18 mouse cellular contexts compared by ENCODE assay signal in the genomic region with DNA sequence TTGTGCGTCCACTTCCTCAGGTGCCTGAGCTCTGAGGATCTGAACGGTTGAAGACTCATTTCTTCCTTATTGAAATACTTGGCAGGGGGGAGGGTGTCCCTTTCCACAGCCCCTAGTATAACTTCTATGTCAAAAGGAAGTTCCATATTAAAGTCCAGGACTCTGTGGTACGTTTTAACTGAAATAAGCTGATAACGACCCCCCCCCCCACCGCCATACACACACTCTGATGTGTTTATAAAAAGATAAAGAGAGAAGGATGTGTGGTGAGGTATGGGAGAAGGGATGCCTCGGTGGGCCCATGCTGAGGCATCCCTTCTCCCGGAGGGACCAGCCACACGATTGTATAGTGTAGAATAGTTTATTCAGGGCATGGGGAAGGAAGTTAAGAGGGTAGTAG. TPM values are rescaled to one million over a fixed set of nuclear protein-coding genes. Genes with fewer than 3 reads are reported as not detected.
DNase-seq lines count a peak whose midpoint lies in the region; ATAC-seq lines count a peak whose summit lies in the region.
"Had no signal": no experiment of that assay in that cellular context is flagged by ENCODE, and none has a peak within 500 bp of the region (broad histone marks: within the 10 kb centered on the region; RNA-seq: fewer than 3 reads in every experiment).

No protein-coding gene starts in this region.

- no peaks in the 10 kb centered on the region for H3K36me3 ChIP-seq in forebrain, embryonic 10.5 days (replicated peaks)
- no peaks in the 10 kb centered on the region for H3K36me3 ChIP-seq in forebrain, embryonic 12.5 days (replicated peaks)
- H3K36me3 ChIP-seq in liver, embryonic 11.5 days (ENCODE audit: control insufficient read depth, insufficient read depth, low read length), result no peaks in the 10 kb centered on the region
- H3K36me3 ChIP-seq in liver, embryonic 13.5 days, result no peaks in the 10 kb centered on the region
- H3K36me3 ChIP-seq: embryonic facial prominence, embryonic 12.5 days; hindbrain, embryonic 15.5 days; neural tube, embryonic 13.5 days had no signal

- DNase-seq in forebrain, embryonic 10.5 days (ENCODE audit: extremely low spot score, low spot score), result no peak
- DNase-seq in liver, embryonic 11.5 days (ENCODE audit: low spot score), result no peak
- no peak for DNase-seq in liver
- DNase-seq in MEL-GATA-1-ER (ENCODE audit: extremely low read depth, low read depth), result peak; percentile 38
- no peak for DNase-seq in liver, embryonic 13.5 days
- no peak for DNase-seq in right cerebral cortex, postnatal 25 days
- DNase-seq in frontal cortex, postnatal 25 days (ENCODE audit: low spot score in 2 of 2), result no peak
- DNase-seq: cerebellum, postnatal 36 days; gastrocnemius, postnatal 36 days; kidney, adult 18-20 months; right cerebral cortex, postnatal 4 days had no signal

- peaks cover 15% of the 10 kb centered on the region for H3K4me1 ChIP-seq in forebrain, embryonic 10.5 days
- H3K4me1 ChIP-seq in forebrain, embryonic 12.5 days, result no peaks in the 10 kb centered on the region
- peaks cover 4% of the 10 kb centered on the region; the same call in 1 of the 2 replicates for H3K4me1 ChIP-seq in liver, embryonic 11.5 days (replicated peaks; ENCODE audit: control insufficient read depth, insufficient read depth, low read length)
- H3K4me1 ChIP-seq in liver, embryonic 13.5 days (replicated peaks), result peaks cover 19% of the 10 kb centered on the region

- 73% methylated on average over 8 of the region's 8 CpGs for WGBS in forebrain, embryonic 10.5 days
- 70% methylated on average over 8 of the region's 8 CpGs for WGBS in forebrain, embryonic 12.5 days
- WGBS in liver, embryonic 11.5 days, result 37% methylated on average over 8 of the region's 8 CpGs
- 26% methylated on average over 8 of the region's 8 CpGs for WGBS in liver, embryonic 13.5 days (ENCODE audit: insufficient replicate concordance)

- H3K9me3 ChIP-seq in forebrain, embryonic 10.5 days, result no peaks in the 10 kb centered on the region
- H3K9me3 ChIP-seq in forebrain, embryonic 12.5 days, result no peaks in the 10 kb centered on the region
- H3K9me3 ChIP-seq in liver, embryonic 11.5 days (ENCODE audit: control insufficient read depth, low read length), result no peaks in the 10 kb centered on the region
- H3K9me3 ChIP-seq in liver, embryonic 13.5 days (replicated peaks), result no peaks in the 10 kb centered on the region
- H3K9me3 ChIP-seq: embryonic facial prominence, embryonic 12.5 days; hindbrain, embryonic 15.5 days; neural tube, embryonic 13.5 days had no signal

- H3K27ac ChIP-seq in forebrain, embryonic 10.5 days, result peak overlapping the region; percentile 62; the same call in 1 of the 2 replicates
- no peak overlapping the region for H3K27ac ChIP-seq in forebrain, embryonic 12.5 days
- no peak overlapping the region for H3K27ac ChIP-seq in liver, embryonic 11.5 days (ENCODE audit: low read depth, low read length)
- H3K27ac ChIP-seq in liver, embryonic 13.5 days, result no peak overlapping the region
- H3K27ac ChIP-seq: embryonic facial prominence, embryonic 12.5 days; hindbrain, embryonic 15.5 days; neural tube, embryonic 13.5 days had no signal

- H3K4me2 ChIP-seq in forebrain, embryonic 12.5 days, result no peak overlapping the region
- peak overlapping the region; percentile 62 for H3K4me2 ChIP-seq in liver, embryonic 11.5 days
- H3K4me2 ChIP-seq in liver, embryonic 13.5 days, result peak overlapping the region; percentile 59

- H3K27me3 ChIP-seq in forebrain, embryonic 10.5 days (ENCODE audit: poor library complexity, severe bottlenecking), result no peaks in the 10 kb centered on the region
- no peaks in the 10 kb centered on the region for H3K27me3 ChIP-seq in forebrain, embryonic 12.5 days
- H3K27me3 ChIP-seq in liver, embryonic 11.5 days (replicated peaks; ENCODE audit: control insufficient read depth, insufficient read depth, low read length), result no peaks in the 10 kb centered on the region
- H3K27me3 ChIP-seq in liver, embryonic 13.5 days, result no peaks in the 10 kb centered on the region
- H3K27me3 ChIP-seq: neural tube, embryonic 13.5 days had no signal

- H3K9ac ChIP-seq in forebrain, embryonic 12.5 days, result no peak overlapping the region
- no peak overlapping the region for H3K9ac ChIP-seq in liver, embryonic 11.5 days (ENCODE audit: low read depth, low read length)
- H3K9ac ChIP-seq in liver, embryonic 13.5 days, result no peak overlapping the region
- H3K9ac ChIP-seq: embryonic facial prominence, embryonic 12.5 days; hindbrain, embryonic 15.5 days; neural tube, embryonic 13.5 days had no signal

- ATAC-seq in forebrain, embryonic 12.5 days (ENCODE audit: low FRiP score), result no peak
- no peak for ATAC-seq in liver, embryonic 11.5 days (replicated peaks; ENCODE audit: low FRiP score)
- ATAC-seq in liver, embryonic 13.5 days (ENCODE audit: low read depth), result peak; percentile 20; the same call in 1 of the 2 replicates

- peak overlapping the region; percentile 43; the same call in 1 of the 2 replicates for H3K4me3 ChIP-seq in forebrain, embryonic 10.5 days
- H3K4me3 ChIP-seq in forebrain, embryonic 12.5 days (replicated peaks), result no peak overlapping the region
- H3K4me3 ChIP-seq in liver, embryonic 11.5 days (ENCODE audit: low read depth, low read length), result no peak overlapping the region
- peak overlapping the region; percentile 42; the same call in 1 of the 2 replicates for H3K4me3 ChIP-seq in liver, embryonic 13.5 days (replicated peaks)
- H3K4me3 ChIP-seq: hindbrain, embryonic 15.5 days had no signal

RNA-seq across cellular contexts. Expression of gene Cldn14, which starts 34.4 kb away (rescaled TPM):
- polyA plus RNA-seq in forebrain, embryonic 10.5 days (2016; fragmentation: Nextera tagmentation; extraction: Ambion mirVana), result not detected in 2 replicates
- polyA plus RNA-seq in forebrain, embryonic 12.5 days (2016; fragmentation: Nextera tagmentation; extraction: Ambion mirVana), result not detected in 2 replicates
- 0.14 TPM in 1 of 2 replicates, not detected in the other for polyA plus RNA-seq in liver, embryonic 11.5 days (2014; fragmentation: Nextera tagmentation; extraction: Ambion mirVana)
- polyA plus RNA-seq in liver, embryonic 13.5 days (2015; fragmentation: Nextera tagmentation; extraction: Ambion mirVana), result 0.91 and 0.96 TPM in 2 replicates
- polyA plus RNA-seq: forebrain, embryonic 11.5 days; heart, postnatal 0 days; hindbrain, embryonic 15.5 days; thymus, postnatal 0 days had no signal

Comparison
In these comparisons a context has a peak if more than half of its experiments do, and no peak if none do; other contexts are left out.
1. H3K4me3 ChIP-seq: peak in forebrain, embryonic 10.5 days (single experiment) and liver, embryonic 13.5 days (single experiment); none in forebrain, embryonic 12.5 days (single experiment) and liver, embryonic 11.5 days (single experiment).